ENCODE assay signal across 27 mouse cellular contexts in the genomic region with DNA sequence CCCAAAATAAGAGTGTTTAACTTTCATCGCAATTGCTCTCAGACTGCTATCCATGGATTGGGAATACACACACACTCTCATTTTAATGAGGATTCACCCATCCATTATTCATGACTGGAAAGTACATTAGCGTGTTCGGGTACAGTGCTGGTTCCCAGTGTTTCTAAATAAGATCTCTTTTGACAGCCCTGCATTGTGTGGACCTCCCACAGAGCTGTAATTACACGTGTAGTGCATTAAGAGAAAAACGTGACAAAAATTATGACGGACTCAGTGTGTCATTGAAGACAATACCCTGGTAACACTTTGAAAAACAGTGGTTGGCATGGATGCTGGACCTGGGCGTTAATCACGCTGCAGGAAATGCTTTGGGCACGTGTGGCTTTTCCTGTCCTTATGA.
DNase-seq lines count a peak whose midpoint lies in the region; ATAC-seq lines count a peak whose summit lies in the region.
"Had no signal": no experiment of that assay in that cellular context is flagged by ENCODE, and none has a peak within 500 bp of the region (broad histone marks: within the 10 kb centered on the region; RNA-seq: fewer than 3 reads in every experiment).

No protein-coding gene starts in this region.

- H3K9ac ChIP-seq in forebrain, embryonic 14.5 days (ENCODE audit: low read length) = no peak overlapping the region
- H3K9ac ChIP-seq in forebrain, embryonic 11.5 days (ENCODE audit: low read length) = no peak overlapping the region
- H3K9ac ChIP-seq in midbrain, embryonic 14.5 days (replicated peaks; ENCODE audit: low read length) = no peak overlapping the region
- H3K9ac ChIP-seq in midbrain, embryonic 13.5 days (replicated peaks) = no peak overlapping the region
- H3K9ac ChIP-seq in hindbrain, embryonic 16.5 days (ENCODE audit: low read depth, low read length) = no peak overlapping the region
- H3K9ac ChIP-seq: embryonic facial prominence, embryonic 13.5 days; embryonic facial prominence, embryonic 15.5 days; forebrain, embryonic 13.5 days had no signal

- H3K4me3 ChIP-seq in forebrain, embryonic 14.5 days (ENCODE audit: low read depth, low read length) = no peak overlapping the region
- no peak overlapping the region for H3K4me3 ChIP-seq in forebrain, embryonic 11.5 days (ENCODE audit: low read depth, low read length)
- no peak overlapping the region for H3K4me3 ChIP-seq in midbrain, embryonic 14.5 days (replicated peaks; ENCODE audit: low read depth, low read length)
- no peak overlapping the region for H3K4me3 ChIP-seq in midbrain, embryonic 13.5 days (replicated peaks)
- no peak overlapping the region for H3K4me3 ChIP-seq in hindbrain, embryonic 16.5 days (ENCODE audit: low read length)
- H3K4me3 ChIP-seq: embryonic facial prominence, embryonic 13.5 days; embryonic facial prominence, embryonic 15.5 days; erythroblast, embryonic 14.5 days; forebrain, embryonic 10.5 days; forebrain, embryonic 13.5 days had no signal

- peak; percentile 35 for DNase-seq in forebrain, embryonic 14.5 days (ENCODE audit: low spot score)
- no peak for DNase-seq in forebrain, embryonic 11.5 days (ENCODE audit: low spot score)
- DNase-seq in midbrain, embryonic 14.5 days = peak; percentile 29
- DNase-seq in retina, postnatal 1 day = peak; percentile 54
- DNase-seq: adrenal gland, adult 8-10 months; adrenal gland, postnatal 14 days; adrenal gland, postnatal 36 days; B cell, adult 2 months; cerebellum, adult 11 months; cerebellum, adult 18-20 months; cerebellum, adult 8-10 months; cerebellum, adult 9-11 months; cerebellum, postnatal 14 days; cerebellum, postnatal 36 days; embryo, embryonic 11 days had no signal

- no peaks in the 10 kb centered on the region for H3K9me3 ChIP-seq in forebrain, embryonic 14.5 days (replicated peaks; ENCODE audit: control insufficient read depth, low read length)
- H3K9me3 ChIP-seq in forebrain, embryonic 11.5 days (ENCODE audit: control insufficient read depth, low read length) = no peaks in the 10 kb centered on the region
- no peaks in the 10 kb centered on the region for H3K9me3 ChIP-seq in midbrain, embryonic 14.5 days (ENCODE audit: control insufficient read depth, low read length)
- no peaks in the 10 kb centered on the region for H3K9me3 ChIP-seq in midbrain, embryonic 13.5 days
- H3K9me3 ChIP-seq in hindbrain, embryonic 16.5 days (ENCODE audit: control insufficient read depth, low read length) = no peaks in the 10 kb centered on the region
- H3K9me3 ChIP-seq: embryonic facial prominence, embryonic 13.5 days; embryonic facial prominence, embryonic 15.5 days; forebrain, embryonic 10.5 days; forebrain, embryonic 13.5 days had no signal

- H3K4me1 ChIP-seq in forebrain, embryonic 14.5 days (ENCODE audit: control insufficient read depth, insufficient read depth, low read length) = no peaks in the 10 kb centered on the region
- no peaks in the 10 kb centered on the region for H3K4me1 ChIP-seq in forebrain, embryonic 11.5 days (replicated peaks; ENCODE audit: control insufficient read depth, insufficient read depth, low read length)
- H3K4me1 ChIP-seq in midbrain, embryonic 14.5 days (ENCODE audit: control insufficient read depth, insufficient read depth, low read length) = peaks cover 8% of the 10 kb centered on the region; the same call in 1 of the 2 replicates
- 0 out of 2 replicates have a peak, but pooled peaks cover 4% of the 10 kb centered on the region for H3K4me1 ChIP-seq in midbrain, embryonic 13.5 days (replicated peaks)
- no peaks in the 10 kb centered on the region for H3K4me1 ChIP-seq in hindbrain, embryonic 16.5 days (ENCODE audit: control insufficient read depth, insufficient read depth, low read depth, low read length)
- H3K4me1 ChIP-seq: embryonic facial prominence, embryonic 13.5 days; embryonic facial prominence, embryonic 15.5 days; forebrain, embryonic 10.5 days; forebrain, embryonic 13.5 days had no signal

- no peaks in the 10 kb centered on the region for H3K27me3 ChIP-seq in forebrain, embryonic 14.5 days (replicated peaks; ENCODE audit: control insufficient read depth, insufficient read depth, low read length)
- no peaks in the 10 kb centered on the region for H3K27me3 ChIP-seq in forebrain, embryonic 11.5 days (ENCODE audit: control insufficient read depth, insufficient read depth, low read length)
- H3K27me3 ChIP-seq in midbrain, embryonic 14.5 days (ENCODE audit: control insufficient read depth, insufficient read depth, low read length) = no peaks in the 10 kb centered on the region
- H3K27me3 ChIP-seq in midbrain, embryonic 13.5 days = no peaks in the 10 kb centered on the region
- H3K27me3 ChIP-seq in hindbrain, embryonic 16.5 days (replicated peaks; ENCODE audit: control insufficient read depth, insufficient read depth, low read length) = no peaks in the 10 kb centered on the region
- H3K27me3 ChIP-seq: CH12.LX; embryonic facial prominence, embryonic 13.5 days; embryonic facial prominence, embryonic 15.5 days; forebrain, embryonic 13.5 days had no signal

- H3K36me3 ChIP-seq in forebrain, embryonic 14.5 days (ENCODE audit: control insufficient read depth, insufficient read depth, low read length) = no peaks in the 10 kb centered on the region
- H3K36me3 ChIP-seq in forebrain, embryonic 11.5 days (ENCODE audit: control insufficient read depth, insufficient read depth, low read length) = no peaks in the 10 kb centered on the region
- H3K36me3 ChIP-seq in midbrain, embryonic 14.5 days (ENCODE audit: control insufficient read depth, insufficient read depth, low read length) = no peaks in the 10 kb centered on the region
- no peaks in the 10 kb centered on the region for H3K36me3 ChIP-seq in midbrain, embryonic 13.5 days
- H3K36me3 ChIP-seq in hindbrain, embryonic 16.5 days (ENCODE audit: control insufficient read depth, insufficient read depth, low read length) = no peaks in the 10 kb centered on the region
- H3K36me3 ChIP-seq: embryonic facial prominence, embryonic 13.5 days; embryonic facial prominence, embryonic 15.5 days; forebrain, embryonic 10.5 days; G1E had no signal

- 49% methylated on average over 9 of the region's 9 CpGs for WGBS in forebrain, embryonic 14.5 days
- WGBS in forebrain, embryonic 11.5 days = 79% methylated on average over 9 of the region's 9 CpGs
- WGBS in midbrain, embryonic 14.5 days = 57% methylated on average over 9 of the region's 9 CpGs
- 66% methylated on average over 9 of the region's 9 CpGs for WGBS in midbrain, embryonic 13.5 days
- WGBS in hindbrain, embryonic 16.5 days = 42% methylated on average over 9 of the region's 9 CpGs

- no peak for ATAC-seq in forebrain, embryonic 14.5 days
- no peak for ATAC-seq in forebrain, embryonic 11.5 days (replicated peaks; ENCODE audit: low FRiP score)
- no peak for ATAC-seq in midbrain, embryonic 14.5 days (ENCODE audit: low FRiP score, low TSS enrichment)
- ATAC-seq in midbrain, embryonic 13.5 days = no peak
- ATAC-seq in hindbrain, embryonic 16.5 days = no peak
- ATAC-seq: activated CD4-positive, CD25-positive, alpha-beta regulatory T cell, adult 4 months; CD4-positive, CD25-positive, alpha-beta regulatory T cell, adult 4 months; forebrain, embryonic 13.5 days; Patski had no signal

- no peak overlapping the region for H3K27ac ChIP-seq in forebrain, embryonic 14.5 days (ENCODE audit: low read depth, low read length)
- H3K27ac ChIP-seq in forebrain, embryonic 11.5 days (ENCODE audit: low read depth, low read length) = no peak overlapping the region
- H3K27ac ChIP-seq in midbrain, embryonic 14.5 days (replicated peaks; ENCODE audit: low read depth, low read length) = no peak overlapping the region
- H3K27ac ChIP-seq in midbrain, embryonic 13.5 days = no peak overlapping the region
- H3K27ac ChIP-seq in hindbrain, embryonic 16.5 days (ENCODE audit: low read depth, low read length) = no peak overlapping the region
- H3K27ac ChIP-seq: embryonic facial prominence, embryonic 13.5 days; embryonic facial prominence, embryonic 15.5 days; forebrain, embryonic 10.5 days; forebrain, embryonic 13.5 days had no signal

- H3K4me2 ChIP-seq in forebrain, embryonic 14.5 days (ENCODE audit: low read length) = no peak overlapping the region
- no peak overlapping the region for H3K4me2 ChIP-seq in forebrain, embryonic 11.5 days (ENCODE audit: low read depth, low read length, severe bottlenecking)
- H3K4me2 ChIP-seq in midbrain, embryonic 14.5 days (ENCODE audit: low read length) = no peak overlapping the region
- no peak overlapping the region for H3K4me2 ChIP-seq in midbrain, embryonic 13.5 days (replicated peaks)
- no peak overlapping the region for H3K4me2 ChIP-seq in hindbrain, embryonic 16.5 days (ENCODE audit: low read length)
- H3K4me2 ChIP-seq: embryonic facial prominence, embryonic 13.5 days; embryonic facial prominence, embryonic 15.5 days; forebrain, embryonic 13.5 days had no signal
